Mouse (Mus musculus): ENCODE measurements around the gene Muc1. TPM values are rescaled to one million over a fixed set of nuclear protein-coding genes. Genes with fewer than 3 reads are reported as not detected.

Gene Muc1
- polyA plus RNA-seq (2015; fragmentation: Nextera tagmentation; extraction: Ambion mirVana) = 0.57 and 1.5 TPM in 2 replicates

GRCm38 (mm10) chr3:89228836-89229235, at the start of gene Muc1:
Muc1 (plus strand) TSS chr3:89229057.
- peaks cover 10% of the 10 kb centered on the region for H3K36me3 ChIP-seq (ENCODE audit: control insufficient read depth, insufficient read depth, low read length)
- H3K4me3 ChIP-seq (ENCODE audit: low read depth, low read length) = peak within 1 kb of the TSS; percentile 43
- no peaks in the 10 kb centered on the region for H3K9me3 ChIP-seq (replicated peaks; ENCODE audit: control insufficient read depth, low read length, poor library complexity, severe bottlenecking)
- 35% methylated on average over 10 of the region's 10 CpGs for WGBS
- no peak for ATAC-seq
- H3K27me3 ChIP-seq (ENCODE audit: control insufficient read depth, insufficient read depth, low read depth, low read length) = no peaks in the 10 kb centered on the region
- H3K4me2 ChIP-seq (ENCODE audit: low read length) = peak within 1 kb of the TSS; percentile 78
- peak within 1 kb of the TSS; percentile 90 for H3K27ac ChIP-seq (ENCODE audit: low read length)
- H3K4me1 ChIP-seq (ENCODE audit: control insufficient read depth, insufficient read depth, low read length) = peaks cover 41% of the 10 kb centered on the region
- peak within 1 kb of the TSS; percentile 50 for H3K9ac ChIP-seq (ENCODE audit: low read depth, low read length)

- ATAC-seq = no peak
- H3K4me2 ChIP-seq (ENCODE audit: low read length) = no peak overlapping the region
- peaks cover 11% of the 10 kb centered on the region; the same call in 1 of the 2 replicates for H3K36me3 ChIP-seq (ENCODE audit: control insufficient read depth, insufficient read depth, low read length)
- no peaks in the 10 kb centered on the region for H3K9me3 ChIP-seq (replicated peaks; ENCODE audit: control insufficient read depth, low read length, poor library complexity, severe bottlenecking)
- no peak overlapping the region for H3K27ac ChIP-seq (ENCODE audit: low read length)
- peaks cover 29% of the 10 kb centered on the region for H3K4me1 ChIP-seq (ENCODE audit: control insufficient read depth, insufficient read depth, low read length)
- no peaks in the 10 kb centered on the region for H3K27me3 ChIP-seq (ENCODE audit: control insufficient read depth, insufficient read depth, low read depth, low read length)
- no peak overlapping the region for H3K4me3 ChIP-seq (ENCODE audit: low read depth, low read length)
- WGBS = 96% methylated on average over 27 of the region's 27 CpGs
- H3K9ac ChIP-seq (ENCODE audit: low read depth, low read length) = no peak overlapping the region
These were observed 46.9 kb upstream of the Muc1 start for GRCm38 (mm10) chr3:89181749-89182500.

- Histone ChIP-seq H3K36me3 (ENCODE audit: control insufficient read depth, insufficient read depth, low read length) (peaks cover 14% of the 10 kb centered on the region; the same call in 1 of the 2 replicates), H3K4me1 (ENCODE audit: control insufficient read depth, insufficient read depth, low read length) (peaks cover 29% of the 10 kb centered on the region), H3K27me3 (ENCODE audit: control insufficient read depth, insufficient read depth, low read depth, low read length) (no peaks in the 10 kb centered on the region), H3K9me3 (replicated peaks; ENCODE audit: control insufficient read depth, low read length, poor library complexity, severe bottlenecking) (no peaks in the 10 kb centered on the region), H3K9ac (ENCODE audit: low read depth, low read length) (no peak overlapping the region; the same call in 1 of the 2 replicates), H3K4me2 (ENCODE audit: low read length) (peak overlapping the region; percentile 90), H3K27ac (ENCODE audit: low read length) (peak overlapping the region; percentile 92), H3K4me3 (ENCODE audit: low read depth, low read length) (peak overlapping the region; percentile 60)
- ATAC-seq = no peak
- 48% methylated on average over 7 of the region's 7 CpGs for WGBS
These were observed 46.3 kb upstream of the Muc1 start for GRCm38 (mm10) chr3:89182531-89183057.

GRCm38 (mm10) chr3:89183058-89183958, 45.5 kb upstream of the Muc1 start, which contains the start of gene Fam189b:
Fam189b (plus strand) TSS chr3:89183143.
- Histone ChIP-seq H3K4me1 (ENCODE audit: control insufficient read depth, insufficient read depth, low read length) (peaks cover 25% of the 10 kb centered on the region), H3K4me3 (ENCODE audit: low read depth, low read length) (peak within 1 kb of the TSS; percentile 60), H3K9ac (ENCODE audit: low read depth, low read length) (peak within 1 kb of the TSS; percentile 87), H3K27ac (ENCODE audit: low read length) (peak within 1 kb of the TSS; percentile 92), H3K36me3 (ENCODE audit: control insufficient read depth, insufficient read depth, low read length) (peaks cover 14% of the 10 kb centered on the region; the same call in 1 of the 2 replicates), H3K4me2 (ENCODE audit: low read length) (peak within 1 kb of the TSS; percentile 90), H3K27me3 (ENCODE audit: control insufficient read depth, insufficient read depth, low read depth, low read length) (no peaks in the 10 kb centered on the region), H3K9me3 (replicated peaks; ENCODE audit: control insufficient read depth, low read length, poor library complexity, severe bottlenecking) (no peaks in the 10 kb centered on the region)
- ATAC-seq = peak; percentile 95
- WGBS = 4% methylated on average over 39 of the region's 39 CpGs

- 74% methylated on average over 6 of the region's 6 CpGs for WGBS
- Histone ChIP-seq H3K27me3 (ENCODE audit: control insufficient read depth, insufficient read depth, low read depth, low read length) (no peaks in the 10 kb centered on the region), H3K4me2 (ENCODE audit: low read length) (peak overlapping the region; percentile 90), H3K4me3 (ENCODE audit: low read depth, low read length) (peak overlapping the region; percentile 60), H3K9me3 (replicated peaks; ENCODE audit: control insufficient read depth, low read length, poor library complexity, severe bottlenecking) (no peaks in the 10 kb centered on the region), H3K4me1 (ENCODE audit: control insufficient read depth, insufficient read depth, low read length) (peaks cover 19% of the 10 kb centered on the region), H3K36me3 (ENCODE audit: control insufficient read depth, insufficient read depth, low read length) (peaks cover 14% of the 10 kb centered on the region; the same call in 1 of the 2 replicates), H3K9ac (ENCODE audit: low read depth, low read length) (peak overlapping the region; percentile 87), H3K27ac (ENCODE audit: low read length) (peak overlapping the region; percentile 92)
- no peak for ATAC-seq
These were observed 44.9 kb upstream of the Muc1 start for GRCm38 (mm10) chr3:89183959-89184315.

GRCm38 (mm10) chr3:89187197-89187596, 41.7 kb upstream of the Muc1 start:
- Histone ChIP-seq H3K36me3 (ENCODE audit: control insufficient read depth, insufficient read depth, low read length) (0 out of 2 replicates have a peak, but pooled peaks cover 3% of the 10 kb centered on the region), H3K4me1 (ENCODE audit: control insufficient read depth, insufficient read depth, low read length) (peaks cover 19% of the 10 kb centered on the region), H3K27ac (ENCODE audit: low read length) (no peak overlapping the region), H3K9ac (ENCODE audit: low read depth, low read length) (no peak overlapping the region), H3K4me2 (ENCODE audit: low read length) (no peak overlapping the region), H3K9me3 (replicated peaks; ENCODE audit: control insufficient read depth, low read length, poor library complexity, severe bottlenecking) (no peaks in the 10 kb centered on the region), H3K4me3 (ENCODE audit: low read depth, low read length) (no peak overlapping the region), H3K27me3 (ENCODE audit: control insufficient read depth, insufficient read depth, low read depth, low read length) (no peaks in the 10 kb centered on the region)
- WGBS = 36% methylated on average over 20 of the region's 23 CpGs
- no peak for ATAC-seq

- 61% methylated on average over 18 of the region's 18 CpGs for WGBS
- Histone ChIP-seq H3K36me3 (ENCODE audit: control insufficient read depth, insufficient read depth, low read length) (0 out of 2 replicates have a peak, but pooled peaks cover 3% of the 10 kb centered on the region), H3K9ac (ENCODE audit: low read depth, low read length) (no peak overlapping the region), H3K27ac (ENCODE audit: low read length) (no peak overlapping the region), H3K9me3 (replicated peaks; ENCODE audit: control insufficient read depth, low read length, poor library complexity, severe bottlenecking) (no peaks in the 10 kb centered on the region), H3K4me2 (ENCODE audit: low read length) (no peak overlapping the region), H3K4me1 (ENCODE audit: control insufficient read depth, insufficient read depth, low read length) (peaks cover 19% of the 10 kb centered on the region), H3K4me3 (ENCODE audit: low read depth, low read length) (no peak overlapping the region), H3K27me3 (ENCODE audit: control insufficient read depth, insufficient read depth, low read depth, low read length) (no peaks in the 10 kb centered on the region)
- no peak for ATAC-seq
These were observed 41.0 kb upstream of the Muc1 start for GRCm38 (mm10) chr3:89187690-89188477.

- Histone ChIP-seq H3K9me3 (replicated peaks; ENCODE audit: control insufficient read depth, low read length, poor library complexity, severe bottlenecking) (no peaks in the 10 kb centered on the region), H3K27me3 (ENCODE audit: control insufficient read depth, insufficient read depth, low read depth, low read length) (no peaks in the 10 kb centered on the region), H3K27ac (ENCODE audit: low read length) (no peak overlapping the region), H3K9ac (ENCODE audit: low read depth, low read length) (no peak overlapping the region), H3K36me3 (ENCODE audit: control insufficient read depth, insufficient read depth, low read length) (0 out of 2 replicates have a peak, but pooled peaks cover 3% of the 10 kb centered on the region), H3K4me3 (ENCODE audit: low read depth, low read length) (no peak overlapping the region), H3K4me1 (ENCODE audit: control insufficient read depth, insufficient read depth, low read length) (peaks cover 18% of the 10 kb centered on the region), H3K4me2 (ENCODE audit: low read length) (no peak overlapping the region)
- no peak for ATAC-seq
- WGBS = 66% methylated on average over 12 of the region's 12 CpGs
These were observed 40.4 kb upstream of the Muc1 start for GRCm38 (mm10) chr3:89188478-89188875.

All from midbrain, embryonic 16.5 days (tissue).